Mouse (Mus musculus) embryonic facial prominence, embryonic 13.5 days (tissue): Measurements from ENCODE around the gene Clhc1. TPM values are rescaled to one million over a fixed set of nuclear protein-coding genes. Genes with fewer than 3 reads are reported as not detected.

Source experiments
- ATAC-seq: fragments of 200-750 bp; cut with Nextera tagmentation; 2 replicates; pipeline ENCODE4 v1.8.0; 2017; ENCODE audit warnings: low read depth; ENCODE audit not compliant: insufficient number of reproducible peaks, insufficient read depth, low FRiP score, low TSS enrichment
- H3K27ac ChIP-seq: fragments of 300-500 bp; sonication (generic); 2 replicates; pipeline ENCODE4 v1.5.1; 2015; ENCODE audit warnings: moderate library complexity, mild to moderate bottlenecking, inconsistent platforms
- H3K27me3 ChIP-seq: fragments of 300-500 bp; sonication (generic); 2 replicates; pipeline ENCODE4 v1.6.1; 2015; ENCODE audit warnings: mild to moderate bottlenecking, inconsistent platforms
- H3K36me3 ChIP-seq: fragments of 300-500 bp; sonication (generic); 2 replicates; pipeline ENCODE4 v1.6.1; 2015; ENCODE audit warnings: mild to moderate bottlenecking, inconsistent platforms
- H3K4me1 ChIP-seq: fragments of 300-500 bp; sonication (generic); 2 replicates; pipeline ENCODE4 v1.6.1; 2015; ENCODE audit warnings: inconsistent platforms
- H3K4me2 ChIP-seq: fragments of 300-500 bp; sonication (generic); 2 replicates; pipeline ENCODE4 v1.6.1; 2015; ENCODE audit warnings: moderate library complexity, mild to moderate bottlenecking, inconsistent platforms
- H3K4me3 ChIP-seq: fragments of 300-500 bp; sonication (generic); 2 replicates; pipeline ENCODE4 v1.5.1; 2015; ENCODE audit warnings: mild to moderate bottlenecking, inconsistent platforms
- H3K9ac ChIP-seq: fragments of 300-500 bp; sonication (generic); 2 replicates; pipeline ENCODE4 v1.6.1; 2015; ENCODE audit warnings: mild to moderate bottlenecking, inconsistent platforms
- H3K9me3 ChIP-seq: fragments of 300-500 bp; sonication (generic); 2 replicates; pipeline ENCODE4 v1.6.1; 2016; ENCODE audit warnings: inconsistent platforms
- WGBS: fragments of 180-500 bp; shearing (Covaris S2); methylation state at CpG from one replicate; pipeline ENCODE4 v1.1.7; 2015; ENCODE audit warnings: mixed read lengths; 5-methylcytosine and 5-hydroxymethylcytosine counted together
- polyA plus RNA-seq: library from polyadenylated mRNA; unstranded; fragments of >200 nt; fragmentation: Nextera tagmentation; extraction: Ambion mirVana; gene quantifications from 2 replicates; pipeline ENCODE4 v1.2.1, GENCODE M21; 2015

The Clhc1 gene
- polyA plus RNA-seq, 1 experiment from 2014 or later = 0.25 TPM

GRCm38 (mm10) chr11:29622030-29622790 is 74.5 kb downstream of the Clhc1 start:
- H3K4me1 ChIP-seq = no peaks in the 10 kb centered on the region
- 62% methylated on average over 5 of the region's 5 CpGs for WGBS
- H3K27ac ChIP-seq = no peak overlapping the region
- H3K36me3 ChIP-seq = no peaks in the 10 kb centered on the region
- no peak overlapping the region for H3K9ac ChIP-seq
- H3K9me3 ChIP-seq = no peaks in the 10 kb centered on the region
- no peak for ATAC-seq
- no peaks in the 10 kb centered on the region for H3K27me3 ChIP-seq
- no peak overlapping the region for H3K4me2 ChIP-seq
- no peak overlapping the region for H3K4me3 ChIP-seq

- Histone ChIP-seq H3K9ac (no peak overlapping the region), H3K4me3 (no peak overlapping the region), H3K27me3 (no peaks in the 10 kb centered on the region), H3K9me3 (no peaks in the 10 kb centered on the region), H3K4me1 (no peaks in the 10 kb centered on the region), H3K36me3 (no peaks in the 10 kb centered on the region), H3K4me2 (no peak overlapping the region), H3K27ac (no peak overlapping the region)
- ATAC-seq = no peak
- WGBS = 82% methylated on average over 3 of the region's 3 CpGs
These were observed 75.6 kb downstream of the Clhc1 start for GRCm38 (mm10) chr11:29623327-29623726.

GRCm38 (mm10) chr11:29626541-29626940 is 78.8 kb downstream of the Clhc1 start:
- Histone ChIP-seq H3K27ac (no peak overlapping the region), H3K4me2 (no peak overlapping the region), H3K4me3 (no peak overlapping the region), H3K9ac (no peak overlapping the region), H3K4me1 (no peaks in the 10 kb centered on the region), H3K27me3 (no peaks in the 10 kb centered on the region), H3K9me3 (no peaks in the 10 kb centered on the region), H3K36me3 (no peaks in the 10 kb centered on the region)
- WGBS = 60% methylated on average over 5 of the region's 5 CpGs
- ATAC-seq = no peak

GRCm38 (mm10) chr11:29627706-29628105 is 80.0 kb downstream of the Clhc1 start:
- H3K4me1 ChIP-seq = no peaks in the 10 kb centered on the region
- no peak overlapping the region for H3K9ac ChIP-seq
- WGBS = 85% methylated on average over 3 of the region's 3 CpGs
- H3K36me3 ChIP-seq = no peaks in the 10 kb centered on the region
- H3K27ac ChIP-seq = no peak overlapping the region
- H3K4me2 ChIP-seq = no peak overlapping the region
- no peak overlapping the region for H3K4me3 ChIP-seq
- H3K27me3 ChIP-seq = no peaks in the 10 kb centered on the region
- ATAC-seq = no peak
- H3K9me3 ChIP-seq = no peaks in the 10 kb centered on the region

Other genes with a start within 250 kb of the Clhc1 start
- 48.2 and 50.6 TPM in 2 replicates for gene Ccdc88a, start 174.3 kb upstream of the Clhc1 start, polyA plus RNA-seq
- 31.9 and 35.0 TPM in 2 replicates for gene Prorsd1, start 32.9 kb upstream of the Clhc1 start, polyA plus RNA-seq
- gene Mtif2, start 21.5 kb upstream of the Clhc1 start, polyA plus RNA-seq = 56.6 and 64.8 TPM in 2 replicates
- gene Rps27a, start 159 bp downstream of the Clhc1 start, polyA plus RNA-seq = 1,188 and 1,339 TPM in 2 replicates
- 65.8 and 68.3 TPM in 2 replicates for gene Rtn4, start 145.0 kb downstream of the Clhc1 start, polyA plus RNA-seq